Mouse (Mus musculus) limb, embryonic 14.5 days (tissue): ENCODE results near the gene Ralgapa2. TPM values are rescaled to one million over a fixed set of nuclear protein-coding genes. Genes with fewer than 3 reads are reported as not detected.

Experiments used
- ATAC-seq: fragments of 200-750 bp; cut with Nextera tagmentation; 2 replicates; pipeline ENCODE4 v1.8.0; 2017; ENCODE audit warnings: low read depth, moderate number of reproducible peaks, moderate TSS enrichment; ENCODE audit not compliant: low FRiP score
- DNase-seq: peaks from one replicate; pipeline ENCODE4 v3.0.0-alpha.2; 2015; ENCODE audit warnings: low spot score
- H3K27ac ChIP-seq: fragments of 300-500 bp; sonication (generic); replicated peaks from 2 replicates; pipeline ENCODE4 v1.5.1; 2014; ENCODE audit warnings: low read depth, mild to moderate bottlenecking, low read length, moderate library complexity, mixed read lengths
- H3K27me3 ChIP-seq: fragments of 300-500 bp; sonication (generic); 2 replicates; pipeline ENCODE4 v1.6.1; 2014; ENCODE audit warnings: low read length, mixed read lengths; ENCODE audit not compliant: control insufficient read depth, insufficient read depth
- H3K36me3 ChIP-seq: fragments of 300-500 bp; sonication (generic); 2 replicates; pipeline ENCODE4 v1.6.1; 2014; ENCODE audit warnings: mild to moderate bottlenecking, low read length, moderate library complexity, mixed read lengths; ENCODE audit not compliant: control insufficient read depth, insufficient read depth
- H3K4me1 ChIP-seq: fragments of 300-500 bp; sonication (generic); 2 replicates; pipeline ENCODE4 v1.6.1; 2014; ENCODE audit warnings: antibody characterized with exemption, low read length, mixed read lengths; ENCODE audit not compliant: control insufficient read depth, insufficient read depth
- H3K4me2 ChIP-seq: fragments of 300-500 bp; sonication (generic); replicated peaks from 2 replicates; pipeline ENCODE4 v1.6.1; 2014; ENCODE audit warnings: low read depth, mild to moderate bottlenecking, low read length, moderate library complexity; ENCODE audit not compliant: severe bottlenecking
- H3K4me3 ChIP-seq: fragments of 300-500 bp; sonication (generic); replicated peaks from 2 replicates; pipeline ENCODE4 v1.5.1; 2014; ENCODE audit warnings: low read length
- H3K9ac ChIP-seq: fragments of 300-500 bp; sonication (generic); 2 replicates; pipeline ENCODE4 v1.6.1; 2014; ENCODE audit warnings: mild to moderate bottlenecking, low read depth, low read length, moderate library complexity; ENCODE audit not compliant: severe bottlenecking
- H3K9me3 ChIP-seq: fragments of 300-500 bp; sonication (generic); 2 replicates; pipeline ENCODE4 v1.6.1; 2016; ENCODE audit warnings: low read length; ENCODE audit not compliant: control insufficient read depth
- POLR2A ChIP-seq: fragments of 200-500 bp; IDR thresholded peaks from 2 replicates; pipeline ENCODE4 v1.8.0; 2012; ENCODE audit warnings: inconsistent platforms, mild to moderate bottlenecking, moderate library complexity, borderline replicate concordance; ENCODE audit not compliant: insufficient read depth, insufficient read length; ENCODE audit errors: extremely low read depth
- WGBS: fragments of 180-500 bp; shearing (Covaris S2); extraction: QIAGEN DNeasy Blood & Tissue Kit; methylation state at CpG from one replicate; pipeline ENCODE4 v1.1.7; 2014; 5-methylcytosine and 5-hydroxymethylcytosine counted together
- polyA plus RNA-seq, 2 experiments: library from polyadenylated mRNA; depleted of rRNA in 1 of 2; stranded (reverse) in 1 of 2; unstranded in 1 of 2; fragments of >200 nt; fragmentation: Nextera tagmentation in 1 of 2; extraction: Ambion mirVana in 1 of 2; gene quantifications; 2 replicates each; pipeline versions ENCODE4 v1.2.1 to v1.2.3; 2012 to 2014

Ralgapa2 gene
- polyA plus RNA-seq, 2 experiments = 4.1 TPM

DNA sequence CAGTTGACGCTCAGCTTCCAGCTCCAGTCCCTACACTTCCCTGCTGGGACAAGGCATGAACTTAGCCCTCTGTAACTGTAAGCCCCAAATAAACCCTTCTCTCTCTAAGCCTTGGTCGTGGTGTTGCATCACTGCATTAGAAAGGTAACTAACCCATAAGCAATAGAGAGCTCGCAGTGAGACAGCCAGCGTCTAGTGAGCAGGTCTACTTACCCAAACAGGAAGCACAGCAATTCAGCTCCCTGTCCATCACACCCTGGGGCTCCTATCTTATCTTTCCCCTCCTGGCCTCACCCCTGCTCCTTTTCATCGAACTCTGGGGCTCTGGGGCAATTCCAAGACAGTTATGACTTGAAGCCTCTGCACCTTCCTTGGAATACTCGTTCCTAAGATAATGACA is 13.8 kb downstream of the Ralgapa2 start:
- no peak overlapping the region for H3K27ac ChIP-seq
- DNase-seq = no peak
- no peak for ATAC-seq
- H3K9me3 ChIP-seq = no peaks in the 10 kb centered on the region
- no peak overlapping the region for H3K9ac ChIP-seq
- peaks cover 9% of the 10 kb centered on the region; the same call in 1 of the 2 replicates for H3K4me1 ChIP-seq
- 82% methylated on average over 6 of the region's 6 CpGs for WGBS
- no peaks in the 10 kb centered on the region for H3K36me3 ChIP-seq
- H3K4me3 ChIP-seq = no peak overlapping the region
- H3K4me2 ChIP-seq = no peak overlapping the region
- no peaks in the 10 kb centered on the region for H3K27me3 ChIP-seq
- TF ChIP-seq POLR2A = no peak

DNA sequence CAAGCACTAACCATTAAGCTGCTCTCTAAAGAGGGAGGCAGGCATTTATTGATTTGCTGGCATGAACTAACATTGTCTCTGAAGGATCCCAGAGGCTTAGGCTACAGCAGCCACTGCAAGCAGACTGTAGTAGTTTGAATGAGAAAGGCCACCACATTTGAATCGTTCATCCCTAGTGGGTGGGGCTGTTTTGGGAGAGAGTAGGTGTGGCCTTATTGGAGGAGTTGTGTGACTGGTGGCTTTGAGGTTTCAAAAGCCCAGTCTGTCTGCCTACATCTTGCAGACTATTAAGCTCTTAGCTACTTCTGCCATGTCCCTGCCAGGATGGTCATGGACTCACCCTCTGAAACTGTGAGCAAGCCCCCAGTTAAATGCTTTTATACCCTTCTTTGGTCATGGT is 15.1 kb downstream of the Ralgapa2 start:
- H3K4me3 ChIP-seq = no peak overlapping the region
- no peaks in the 10 kb centered on the region for H3K36me3 ChIP-seq
- DNase-seq (no peak), ATAC-seq (no peak)
- no peaks in the 10 kb centered on the region for H3K9me3 ChIP-seq
- H3K4me1 ChIP-seq = no peaks in the 10 kb centered on the region
- H3K27me3 ChIP-seq = no peaks in the 10 kb centered on the region
- no peak overlapping the region for H3K9ac ChIP-seq
- no peak overlapping the region for H3K27ac ChIP-seq
- TF ChIP-seq POLR2A = no peak
- WGBS = 18% methylated on average over 1 of the region's 1 CpGs
- H3K4me2 ChIP-seq = no peak overlapping the region

DNA sequence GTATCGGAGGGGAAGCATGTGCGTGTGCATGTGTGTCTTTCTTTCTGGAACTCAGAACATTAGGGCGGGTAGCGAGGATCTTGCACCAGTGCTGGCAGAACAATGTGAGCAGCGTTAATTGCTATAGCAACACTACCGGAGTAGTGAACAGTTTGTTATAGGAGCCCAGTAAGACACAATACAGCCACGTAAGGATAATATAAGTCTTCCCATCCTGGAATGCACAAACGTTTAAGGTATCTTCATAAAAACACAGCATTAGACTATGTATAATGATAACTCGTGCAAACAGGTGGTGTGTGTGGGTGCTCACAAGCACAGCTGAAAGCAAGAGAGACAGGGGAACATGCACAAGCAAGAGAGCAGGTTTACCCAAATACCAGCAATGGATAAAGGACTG is 16.4 kb downstream of the Ralgapa2 start:
- Histone ChIP-seq H3K9me3 (no peaks in the 10 kb centered on the region), H3K36me3 (no peaks in the 10 kb centered on the region), H3K4me3 (no peak overlapping the region), H3K4me2 (no peak overlapping the region), H3K4me1 (no peaks in the 10 kb centered on the region), H3K27ac (no peak overlapping the region), H3K27me3 (no peaks in the 10 kb centered on the region), H3K9ac (no peak overlapping the region)
- no peak for TF ChIP-seq POLR2A
- 86% methylated on average over 9 of the region's 9 CpGs for WGBS
- no peak for ATAC-seq
- DNase-seq = no peak

DNA sequence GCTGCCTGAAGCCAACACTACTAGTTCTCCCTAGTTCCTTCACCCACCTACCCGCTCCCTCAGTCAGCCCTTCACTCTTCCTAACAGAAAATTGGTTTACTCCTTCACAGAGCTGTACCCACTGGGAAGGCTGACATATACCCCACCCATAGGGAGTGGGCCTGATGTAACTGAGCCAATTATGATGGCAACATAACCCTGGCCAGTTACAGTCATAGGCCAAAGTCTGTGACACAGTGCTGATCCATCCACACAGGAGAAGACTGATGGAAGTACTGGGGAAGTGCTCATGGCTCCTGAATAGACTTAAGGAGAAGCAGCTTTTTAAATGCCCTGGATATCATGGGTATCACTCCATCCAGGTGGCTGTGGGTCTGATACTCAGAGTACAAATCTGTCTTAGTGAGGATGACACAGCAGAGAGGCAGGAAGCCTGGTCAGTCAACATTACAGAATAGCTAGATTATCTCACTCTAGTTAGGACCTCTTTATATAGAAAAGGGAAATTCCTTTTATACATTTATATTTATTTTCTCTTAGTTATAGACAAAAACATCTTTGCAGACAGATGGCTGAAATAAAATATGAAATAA is 18.7 kb downstream of the Ralgapa2 start:
- H3K27ac ChIP-seq = no peak overlapping the region
- H3K4me2 ChIP-seq = no peak overlapping the region
- H3K4me3 ChIP-seq = no peak overlapping the region
- H3K9ac ChIP-seq = no peak overlapping the region
- DNase-seq (no peak), ATAC-seq (no peak)
- H3K9me3 ChIP-seq = no peaks in the 10 kb centered on the region
- no peaks in the 10 kb centered on the region for H3K36me3 ChIP-seq
- H3K27me3 ChIP-seq = no peaks in the 10 kb centered on the region
- H3K4me1 ChIP-seq = no peaks in the 10 kb centered on the region
- no peak for TF ChIP-seq POLR2A
- 90% methylated on average over 1 of the region's 1 CpGs for WGBS

DNA sequence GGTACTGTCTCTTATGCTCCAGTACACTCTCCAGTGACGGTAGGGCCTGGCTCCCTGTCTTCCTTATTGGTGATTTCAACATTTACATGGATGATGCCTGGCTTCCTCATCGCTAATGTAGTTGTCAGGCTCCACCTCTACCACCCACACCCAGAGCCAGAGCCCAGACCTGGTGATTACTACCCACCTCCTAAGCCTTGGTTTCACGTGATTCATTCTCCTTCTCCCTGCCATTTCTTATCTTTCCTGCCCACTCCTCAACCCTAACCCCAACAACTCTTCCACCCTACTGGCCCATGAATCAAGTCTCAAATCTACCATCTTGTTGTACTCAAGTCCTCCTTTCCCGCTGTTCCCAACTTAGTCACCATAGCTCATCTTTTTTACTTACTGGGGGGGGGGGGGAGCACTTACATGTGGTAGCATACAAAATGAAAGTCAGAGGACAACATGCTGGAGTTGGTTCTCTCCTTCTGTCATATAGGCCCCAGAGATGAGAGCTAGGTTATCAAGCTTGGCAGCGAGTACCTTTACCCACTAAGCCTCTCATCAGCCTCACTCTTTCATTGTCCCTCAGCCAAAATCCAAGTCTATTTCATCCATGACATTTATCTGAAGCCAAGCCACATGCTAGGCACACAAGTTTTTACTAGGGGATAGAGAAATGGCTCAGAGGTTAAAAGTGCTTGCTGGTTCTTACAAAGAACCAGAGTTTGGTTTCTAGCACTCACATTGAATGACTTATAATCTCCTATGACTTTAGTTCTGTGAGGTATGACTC is 20.1 kb downstream of the Ralgapa2 start:
- H3K4me3 ChIP-seq = no peak overlapping the region
- no peaks in the 10 kb centered on the region for H3K36me3 ChIP-seq
- no peak overlapping the region for H3K27ac ChIP-seq
- no peaks in the 10 kb centered on the region for H3K4me1 ChIP-seq
- no peak overlapping the region for H3K9ac ChIP-seq
- H3K27me3 ChIP-seq = no peaks in the 10 kb centered on the region
- DNase-seq (no peak), ATAC-seq (no peak)
- no peak overlapping the region for H3K4me2 ChIP-seq
- 91% methylated on average over 5 of the region's 5 CpGs for WGBS
- no peak for TF ChIP-seq POLR2A
- H3K9me3 ChIP-seq = no peaks in the 10 kb centered on the region

DNA sequence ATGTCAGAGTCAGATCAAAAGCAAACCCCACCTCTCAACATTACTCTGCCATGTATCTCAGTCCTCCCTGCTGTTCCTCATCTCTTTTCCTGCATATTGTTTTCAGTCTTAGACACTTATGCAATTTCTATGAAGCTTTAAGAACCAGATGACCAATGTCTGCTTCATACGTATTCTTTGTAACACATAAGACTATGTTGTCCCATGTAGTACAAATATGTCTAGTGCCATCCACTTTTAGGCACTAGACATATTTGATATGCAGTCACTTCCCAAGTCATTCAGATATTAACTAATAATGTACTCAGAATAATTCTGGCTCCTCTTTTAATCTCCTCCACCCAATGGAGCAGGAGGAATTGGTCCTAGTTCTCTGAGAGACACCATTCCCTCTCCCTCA is 21.2 kb downstream of the Ralgapa2 start:
- no peak overlapping the region for H3K9ac ChIP-seq
- H3K27me3 ChIP-seq = no peaks in the 10 kb centered on the region
- no peaks in the 10 kb centered on the region for H3K9me3 ChIP-seq
- WGBS = 83% methylated on average over 1 of the region's 1 CpGs
- no peak overlapping the region for H3K27ac ChIP-seq
- no peaks in the 10 kb centered on the region for H3K4me1 ChIP-seq
- ATAC-seq (no peak), DNase-seq (no peak)
- no peak overlapping the region for H3K4me3 ChIP-seq
- H3K4me2 ChIP-seq = no peak overlapping the region
- H3K36me3 ChIP-seq = no peaks in the 10 kb centered on the region
- TF ChIP-seq POLR2A = no peak
